Mouse (Mus musculus) Patski (cell line): ENCODE results near the gene Mars. TPM values are rescaled to one million over a fixed set of nuclear protein-coding genes. Genes with fewer than 3 reads are reported as not detected.
A peak's percentile ranks its signal among the peaks of the same experiment; 100 is the strongest.
"Not testable (repeated sequence)": the region's sequence is repeated elsewhere in the genome, so short reads cannot be mapped to it uniquely, and the experiment has no call there.

Experiments
- ATAC-seq: fragments of 100-300 bp; one replicate; pipeline ENCODE4 v1.8.0; 2021
- CTCF ChIA-PET: fragments of 350-600 bp; sonication (Branson Sonifier 250); formaldehyde crosslinking; loops from one replicate; lab custom pipeline; 2022; ENCODE audit warnings: inconsistent platforms; lab: Charles Lee
- POLR2A ChIA-PET: fragments of 350-600 bp; sonication (Branson Sonifier 250); formaldehyde crosslinking; loops from one replicate; lab custom pipeline; 2022; ENCODE audit warnings: antibody characterized with exemption, inconsistent platforms; lab: Charles Lee
- DNase-seq: peaks from one replicate; pipeline ENCODE4 v3.0.0-alpha.2; 2011; ENCODE audit warnings: low read depth, low spot score
- H3K27me3 ChIP-seq: fragments of 371-371 bp; one replicate; pipeline ENCODE4 v1.5.1; 2021
- CTCF ChIP-seq: fragments of 100-300 bp; IDR thresholded peaks from one replicate; pipeline ENCODE4 v1.5.1; 2021
- in situ Hi-C: fragments of 300-500 bp; cut with MboI; formaldehyde crosslinking; loops from 3 replicates; pipeline ENCODE4 v1.11.1; 2018; ENCODE audit warnings: low pct_unique_long_range_greater_than_20kb, mixed read lengths
- polyA plus RNA-seq: library from polyadenylated mRNA; unstranded; gene quantifications from one replicate; pipeline ENCODE4 v1.2.3, GENCODE M21; 2021

Gene Mars
- polyA plus RNA-seq, 1 experiment from 2014 or later: 152 TPM

- peak; percentile 40 for ATAC-seq
- in situ Hi-C loops: no loop called here
- ChIA-PET CTCF (interaction anchor here (0.8 to 2.0 kb wide), 7 partner anchors 8 to 27 kb away, joined by 3 to 8 read pairs (median 4); partner anchors contain the start of gene Arhgap9), POLR2A (interaction anchor here (1.5 kb wide), 1 partner anchor 18 kb away, joined by 3 read pairs; no protein-coding TSS in a partner anchor)
- no peak for DNase-seq
- no peaks in the 10 kb centered on the region for H3K27me3 ChIP-seq
- TF ChIP-seq CTCF: no peak
These were observed 730 bp upstream of the Mars start for GRCm38 (mm10) chr10:127312356-127312676.

GRCm38 (mm10) chr10:127310523-127311475 is 787 bp downstream of the Mars start:
- ChIA-PET CTCF (interaction anchor here (0.6 to 2.0 kb wide), 2 partner anchors 8 to 11 kb away, joined by 3 to 7 read pairs; partner anchors contain the start of gene Arhgap9), POLR2A (interaction anchor here (0.9 to 1.2 kb wide), 3 partner anchors 16 to 24 kb away, joined by 3 to 4 read pairs (median 3); no protein-coding TSS in a partner anchor)
- DNase-seq (no peak), ATAC-seq (peak; percentile 23)
- H3K27me3 ChIP-seq: no peaks in the 10 kb centered on the region
- in situ Hi-C loops: no loop called here
- TF ChIP-seq CTCF: no peak

- ATAC-seq, DNase-seq: not testable (repeated sequence)
These were observed 2.4 kb downstream of the Mars start for GRCm38 (mm10) chr10:127309167-127309566.

GRCm38 (mm10) chr10:127303136-127303535 is 8.4 kb downstream of the Mars start:
- no peak for DNase-seq
- ChIA-PET CTCF (no interaction called here), POLR2A (interaction anchor here (0.6 to 1.2 kb wide), 2 partner anchors 12 to 21 kb away, joined by 3 to 4 read pairs; no protein-coding TSS in a partner anchor)
- in situ Hi-C loops: no loop called here
- TF ChIP-seq CTCF: no peak
- no peaks in the 10 kb centered on the region for H3K27me3 ChIP-seq
- no peak for ATAC-seq

More at GRCm38 (mm10) chr10:127309167-127309566, 2.4 kb downstream of the Mars start:
- in situ Hi-C loops, POLR2A ChIA-PET, H3K27me3 ChIP-seq: not testable (repeated sequence)
- CTCF ChIA-PET: interaction anchor here (1.5 kb wide), 1 partner anchor 11 kb away, joined by 5 read pairs; no protein-coding TSS in a partner anchor

GRCm38 (mm10) chr10:127300361-127300760 is 11.2 kb downstream of the Mars start:
- TF ChIP-seq CTCF: no peak
- ChIA-PET CTCF (no interaction called here), POLR2A (interaction anchor here (1.2 kb wide), 1 partner anchor 9 kb away, joined by 6 read pairs; no protein-coding TSS in a partner anchor)
- no peaks in the 10 kb centered on the region for H3K27me3 ChIP-seq
- DNase-seq: no peak
- no peak for ATAC-seq
- in situ Hi-C loops: no loop called here

GRCm38 (mm10) chr10:127297015-127297871 is 14.3 kb downstream of the Mars start:
- ChIA-PET POLR2A (interaction anchor here (0.8 to 1.0 kb wide), 2 partner anchors 14 to 20 kb away, joined by 3 to 4 read pairs; no protein-coding TSS in a partner anchor), CTCF (interaction anchor here (1.0 to 1.1 kb wide), 2 partner anchors 11 to 15 kb away, joined by 3 to 5 read pairs; partner anchors contain the start of gene Mars)
- no peak for TF ChIP-seq CTCF
- no peaks in the 10 kb centered on the region for H3K27me3 ChIP-seq
- in situ Hi-C loops: loop anchor here (25.0 kb wide), 2 partner anchors 365 to 740 kb away; partner anchors contain the start of genes Nab2, Naca and Nemp1
- ATAC-seq (no peak), DNase-seq (no peak)

GRCm38 (mm10) chr10:127295986-127296794 is 15.4 kb downstream of the Mars start:
- DNase-seq: no peak
- no peak for TF ChIP-seq CTCF
- in situ Hi-C loops: loop anchor here (25.0 kb wide), 2 partner anchors 366 to 741 kb away; partner anchors contain the start of genes Nab2, Naca and Nemp1
- POLR2A ChIA-PET: interaction anchor here (1.0 kb wide), 1 partner anchor 19 kb away, joined by 3 read pairs; no protein-coding TSS in a partner anchor
- no peak for ATAC-seq
- no peaks in the 10 kb centered on the region for H3K27me3 ChIP-seq
- CTCF ChIA-PET: no interaction called here

- in situ Hi-C loops: loop anchor here (25.0 kb wide), 2 partner anchors 367 to 742 kb away; partner anchors contain the start of genes Nab2, Naca and Nemp1
These were observed 16.6 kb downstream of the Mars start for GRCm38 (mm10) chr10:127294895-127295510.

More at GRCm38 (mm10) chr10:127294895-127295510, 16.6 kb downstream of the Mars start:
- POLR2A ChIA-PET: interaction anchor here (1.0 kb wide), 1 partner anchor 16 kb away, joined by 3 read pairs; no protein-coding TSS in a partner anchor
- no peak for DNase-seq
- no peaks in the 10 kb centered on the region for H3K27me3 ChIP-seq
- ATAC-seq: no peak
- CTCF ChIA-PET: interaction anchor here (1.2 kb wide), 1 partner anchor 11 kb away, joined by 3 read pairs; no protein-coding TSS in a partner anchor
- no peak for TF ChIP-seq CTCF
